Mouse (Mus musculus) kidney, postnatal 4 days (tissue): ENCODE results near the gene Gm33543.
A peak's percentile ranks its signal among the peaks of the same experiment; 100 is the strongest.

Source experiments
- DNase-seq, 2 experiments: peaks; one replicate each; pipeline ENCODE4 v3.0.0; 2021; ENCODE audit warnings: mixed read lengths in 2 of 2

Gm33543 gene

DNA sequence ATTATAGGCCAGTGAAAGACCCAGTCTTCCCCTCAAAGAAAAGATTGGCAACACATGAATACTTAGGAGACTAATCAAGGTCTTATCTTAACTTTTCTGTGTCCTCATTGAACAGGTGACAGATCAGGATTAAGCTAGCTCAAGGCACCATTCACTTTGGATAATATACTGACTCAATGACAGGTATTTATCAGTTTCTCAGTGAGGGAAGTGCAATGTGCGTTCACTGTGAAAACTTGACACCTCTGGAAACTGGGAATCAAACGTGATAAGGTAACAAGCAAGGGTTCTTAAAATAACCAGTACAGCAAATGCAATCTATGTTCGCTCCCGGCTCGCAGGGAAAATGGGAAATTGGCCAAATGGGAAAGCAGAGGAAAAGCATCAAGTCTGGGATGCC, 11.8 kb downstream of the Gm33543 start:
- DNase-seq = no peak

DNA sequence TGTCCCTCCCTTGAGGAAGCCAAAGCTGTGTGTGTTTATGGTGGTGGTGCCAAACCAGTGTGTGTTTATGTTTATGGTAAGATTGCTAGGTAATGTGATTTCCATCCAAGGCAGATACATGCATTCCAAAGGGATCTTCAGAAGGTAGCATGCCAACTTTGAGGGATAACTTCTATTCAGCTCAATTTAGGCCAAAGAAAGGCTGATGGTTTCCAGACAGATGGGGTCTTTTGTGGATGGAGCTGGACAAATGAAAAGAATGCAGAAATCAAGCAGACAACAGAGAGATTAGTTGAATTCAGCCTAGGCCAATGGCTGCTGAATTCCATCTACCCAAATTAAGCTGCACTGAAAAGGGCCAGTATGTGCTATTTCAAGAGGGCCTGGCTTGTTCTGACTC, 13.3 kb downstream of the Gm33543 start:
- no peak for DNase-seq

DNA sequence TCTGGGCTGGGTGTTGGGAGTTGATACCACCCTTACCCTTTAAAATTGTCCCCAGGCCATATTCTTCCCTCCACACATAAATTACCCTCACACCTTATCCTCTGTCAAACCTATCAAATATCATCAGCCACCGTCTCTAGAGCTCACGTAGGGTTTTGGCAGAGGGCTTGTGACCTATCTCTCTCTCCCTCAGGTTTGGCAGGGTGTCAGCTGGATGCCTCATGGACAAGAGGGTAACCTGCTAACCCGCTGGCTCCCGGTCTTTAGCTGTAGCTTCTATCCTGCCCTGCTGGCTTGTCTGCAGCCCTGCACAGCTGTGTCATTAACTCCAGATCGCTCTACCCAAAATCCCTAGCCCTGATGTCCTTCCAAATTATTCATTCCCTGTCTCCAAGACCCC, 14.4 kb downstream of the Gm33543 start:
- no peak for DNase-seq

DNA sequence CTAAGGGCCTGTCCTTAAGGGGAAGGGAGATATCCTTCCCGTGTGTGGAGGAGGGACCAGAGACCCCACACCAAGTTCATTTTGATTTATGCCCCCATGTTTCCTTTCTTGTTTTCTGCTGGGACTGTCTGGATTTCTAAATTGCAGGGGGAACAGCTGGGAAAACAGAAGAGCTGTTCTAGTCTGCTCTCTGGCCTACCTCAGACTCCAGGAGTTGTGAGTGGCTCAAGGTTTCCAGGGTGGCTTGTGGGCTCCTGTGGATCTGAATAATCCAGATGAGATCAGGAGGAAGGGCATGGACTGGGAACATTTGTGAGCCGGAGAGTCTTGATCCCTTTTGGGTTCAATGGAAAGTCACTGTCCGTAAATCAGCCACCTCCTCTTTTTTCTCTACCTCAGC, 17.1 kb downstream of the Gm33543 start:
- DNase-seq = no peak

DNA sequence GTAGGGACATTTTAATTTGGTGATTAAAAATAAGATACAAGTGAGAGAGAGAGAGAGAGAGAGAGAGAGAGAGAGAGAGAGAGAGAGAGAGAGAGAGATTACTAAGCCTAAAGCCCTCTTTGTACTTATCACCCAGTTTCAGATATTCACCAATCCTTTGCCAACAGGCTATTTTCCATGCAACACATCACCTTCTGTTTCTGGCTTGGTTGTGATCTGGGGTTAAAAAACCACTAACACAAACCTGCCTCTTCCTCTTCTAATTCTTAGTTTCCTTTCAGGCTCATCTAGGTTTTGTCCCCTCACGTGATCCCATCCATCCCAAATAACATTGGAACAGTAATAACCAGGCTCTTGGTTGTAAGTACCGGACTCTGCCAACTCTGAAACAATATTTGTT, 24.2 kb downstream of the Gm33543 start:
- no peak for DNase-seq

DNA sequence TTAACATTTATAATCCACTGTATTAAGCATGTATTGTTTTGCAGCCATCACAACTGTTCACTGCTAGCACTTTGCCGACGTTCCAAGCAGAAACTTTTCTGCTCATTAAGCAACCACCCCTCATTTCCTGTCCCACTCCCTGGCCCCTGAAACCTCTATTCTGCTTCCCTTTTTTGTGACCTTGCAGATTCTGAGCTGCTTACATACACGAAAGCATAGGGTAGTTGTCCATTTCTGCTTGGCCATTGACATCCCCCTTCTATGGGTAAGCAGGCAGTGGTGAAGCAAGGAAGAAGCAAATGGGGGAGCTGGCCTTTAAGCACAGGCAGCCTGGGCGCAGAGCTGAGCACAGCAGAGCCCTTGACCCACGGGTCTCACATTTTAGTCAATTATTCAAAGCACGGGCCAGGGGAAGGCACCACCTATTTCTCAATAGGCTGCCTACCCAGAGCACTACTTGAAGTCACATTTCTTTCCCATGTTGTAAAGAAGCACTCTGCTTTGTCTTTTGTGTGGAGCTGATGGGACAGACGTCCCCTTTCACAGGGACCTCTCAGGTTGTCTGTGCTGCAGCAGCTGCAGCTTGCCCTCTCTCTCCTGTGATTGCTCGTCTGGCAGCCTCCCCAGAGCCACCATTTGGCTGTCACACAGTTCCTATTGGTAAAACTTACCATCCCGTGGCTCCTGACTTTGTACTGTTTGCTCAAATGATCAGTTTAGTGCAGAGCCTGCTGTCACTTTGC, 25.1 kb downstream of the Gm33543 start:
- DNase-seq = peak; percentile 18 to 39

DNA sequence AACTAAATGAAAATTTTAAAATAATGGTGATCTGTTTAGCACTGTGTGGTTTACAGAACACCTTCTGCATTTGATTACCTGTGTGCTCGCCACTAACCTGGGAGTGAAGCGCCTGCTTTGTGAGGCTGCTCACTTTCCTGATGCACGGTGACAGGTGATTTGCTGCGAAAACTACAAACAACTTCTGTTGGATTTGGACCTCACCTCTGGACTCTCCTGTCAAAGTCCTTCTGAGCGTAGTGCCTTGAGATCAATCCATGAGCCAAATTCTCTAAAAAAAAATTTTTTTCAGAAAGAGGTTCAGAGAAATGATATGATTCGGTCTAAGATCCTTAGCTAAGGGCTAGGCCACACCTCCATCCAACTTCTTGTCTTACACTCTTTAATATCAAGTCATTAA, 28.4 kb downstream of the Gm33543 start:
- DNase-seq = no peak

DNA sequence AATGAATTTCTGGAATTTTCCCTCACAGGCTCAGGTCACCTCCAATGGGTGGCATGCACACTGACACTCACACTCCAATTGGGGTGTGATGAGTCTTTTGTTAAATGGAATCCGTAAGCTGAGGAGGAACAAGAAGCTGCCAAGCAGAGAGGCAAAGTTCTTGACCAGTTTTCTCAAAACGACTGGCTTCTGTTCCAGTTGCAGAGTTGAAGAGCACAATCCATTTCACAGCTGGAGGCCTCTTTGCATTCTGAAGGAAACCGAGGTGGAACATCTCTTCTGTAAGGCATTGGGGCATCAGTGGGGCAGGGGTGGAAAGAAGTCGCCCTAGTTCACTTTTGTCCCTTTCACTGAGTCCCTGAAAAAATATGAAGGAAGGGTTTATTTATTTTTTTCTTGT, 30.9 kb downstream of the Gm33543 start:
- DNase-seq = no peak

DNA sequence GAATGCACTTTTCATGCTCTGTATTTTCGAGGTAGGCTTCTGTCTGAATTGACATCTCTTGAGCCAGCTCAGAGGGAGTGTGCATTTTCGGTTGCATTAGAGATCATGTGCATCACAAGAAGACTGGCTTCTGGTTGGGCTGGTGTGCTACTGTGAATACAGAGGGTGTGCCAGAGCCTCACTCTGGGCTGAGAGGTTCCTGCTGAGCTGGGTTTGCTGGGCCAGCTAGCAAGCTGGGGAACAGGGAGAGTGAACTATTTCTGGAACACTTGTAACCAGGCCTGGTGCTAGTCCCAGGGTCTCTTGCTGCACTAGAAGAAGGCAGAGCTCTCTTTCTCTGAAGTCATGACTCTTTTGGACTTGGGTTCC, 41.3 kb downstream of the Gm33543 start:
- peak; percentile 11 to 24 for DNase-seq

DNA sequence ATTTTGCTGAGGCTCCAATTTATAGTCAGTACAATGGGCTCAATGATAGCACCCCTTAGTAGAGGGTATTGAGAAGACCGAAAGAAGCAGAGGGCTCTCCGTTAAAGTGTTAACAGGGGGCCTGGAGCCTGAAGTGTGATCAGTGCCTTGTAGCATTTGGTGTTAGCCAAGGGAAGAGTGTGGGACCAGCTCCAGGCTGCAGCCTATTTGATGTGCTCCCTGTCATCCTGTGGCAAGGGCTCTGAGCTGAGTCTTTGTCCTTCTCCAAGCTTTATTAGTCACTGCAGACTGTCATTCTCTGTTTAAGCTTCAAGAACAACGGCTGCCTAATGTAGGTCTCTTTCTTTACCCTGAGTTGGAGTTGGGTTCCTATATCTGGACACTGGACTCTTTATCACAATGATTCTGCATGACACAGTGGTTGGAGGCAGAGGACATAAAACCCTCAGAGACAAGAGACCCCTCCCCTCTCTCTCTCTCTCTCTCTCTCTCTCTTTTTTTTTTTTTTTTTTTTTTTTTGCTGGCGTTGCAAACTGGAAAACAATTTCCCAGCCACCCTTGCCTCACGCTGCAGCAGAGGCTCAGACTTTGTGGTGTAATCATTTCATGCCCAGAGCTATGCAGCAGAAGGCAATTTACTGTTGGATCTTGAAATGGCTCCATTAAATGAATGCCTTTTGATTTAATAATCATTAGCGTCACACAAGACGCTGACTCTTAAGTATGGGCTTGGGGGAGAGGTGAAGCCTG, 41.9 kb downstream of the Gm33543 start:
- DNase-seq = no peak

DNA sequence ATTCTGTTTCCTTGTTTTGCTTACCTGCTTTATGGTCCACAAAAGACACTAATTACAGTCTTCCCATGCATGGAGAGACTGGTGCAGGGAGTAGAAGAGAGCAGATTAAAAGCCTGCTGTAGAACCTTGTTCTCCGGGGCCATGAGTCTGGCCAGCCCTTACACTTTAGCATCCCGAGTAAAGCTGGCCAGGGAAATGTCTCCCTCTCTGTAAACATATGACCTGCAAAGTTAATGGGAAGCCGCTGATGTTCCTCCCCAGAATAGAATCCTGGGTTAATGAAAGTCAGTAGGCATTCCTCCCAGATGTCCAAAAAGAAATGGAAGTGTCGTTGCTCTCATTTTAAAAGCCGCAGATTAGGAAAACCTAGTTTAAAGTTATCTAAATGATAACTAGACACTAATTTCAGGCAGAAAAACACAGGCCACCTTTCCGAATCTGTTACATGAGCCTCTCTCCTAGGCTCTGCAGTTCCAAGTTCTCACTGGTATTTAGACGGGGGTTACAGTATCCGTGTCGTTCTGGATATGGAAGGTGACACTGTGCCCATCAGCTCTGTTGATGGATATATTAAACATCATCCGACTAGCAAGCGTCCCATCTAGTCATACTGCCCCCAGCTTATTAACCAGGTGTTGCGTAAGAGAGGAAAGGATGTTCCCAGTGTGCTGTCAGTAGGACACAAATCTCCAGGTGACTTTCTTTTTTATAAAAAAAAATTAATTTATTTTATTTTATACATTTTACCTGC, 44.9 kb downstream of the Gm33543 start:
- no peak for DNase-seq

DNA sequence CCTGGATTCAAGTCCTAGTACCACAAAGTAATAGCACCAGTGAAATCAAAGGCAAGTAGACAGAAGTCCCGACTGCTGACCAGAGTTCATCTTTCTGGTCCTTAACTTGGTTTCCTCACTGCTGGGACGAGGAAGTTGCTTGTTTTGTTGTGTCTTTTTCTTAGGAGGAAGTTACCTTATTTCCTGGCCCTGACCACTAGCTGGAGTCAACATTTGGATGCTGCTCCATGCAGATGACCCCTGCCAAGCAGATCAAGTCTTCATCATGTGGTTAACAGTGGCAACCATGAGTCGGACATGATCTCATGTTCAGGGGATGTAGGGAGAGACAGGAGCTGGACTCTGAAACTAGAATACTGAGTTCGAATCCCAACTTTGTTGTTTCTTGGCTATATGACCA, 47.2 kb downstream of the Gm33543 start:
- no peak for DNase-seq

DNA sequence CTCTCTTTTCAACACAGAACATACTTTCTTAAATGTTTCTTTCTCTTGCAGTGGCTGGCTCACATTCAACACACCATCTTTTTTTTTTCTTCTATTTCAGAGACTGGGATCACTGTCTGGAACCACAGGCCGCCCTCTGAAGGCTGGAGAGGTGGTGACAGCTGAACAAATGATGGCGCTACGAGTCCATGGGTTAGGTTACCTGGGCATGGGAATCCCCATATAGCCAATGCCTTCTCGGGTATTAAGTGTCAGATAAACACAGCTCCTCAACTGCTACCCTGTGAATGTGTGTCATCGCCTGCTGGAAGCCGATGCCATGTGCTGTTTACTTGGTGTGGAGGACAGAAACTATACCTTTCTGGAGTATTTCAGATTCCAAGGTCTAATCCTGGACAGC, 48.0 kb downstream of the Gm33543 start:
- DNase-seq = no peak

DNA sequence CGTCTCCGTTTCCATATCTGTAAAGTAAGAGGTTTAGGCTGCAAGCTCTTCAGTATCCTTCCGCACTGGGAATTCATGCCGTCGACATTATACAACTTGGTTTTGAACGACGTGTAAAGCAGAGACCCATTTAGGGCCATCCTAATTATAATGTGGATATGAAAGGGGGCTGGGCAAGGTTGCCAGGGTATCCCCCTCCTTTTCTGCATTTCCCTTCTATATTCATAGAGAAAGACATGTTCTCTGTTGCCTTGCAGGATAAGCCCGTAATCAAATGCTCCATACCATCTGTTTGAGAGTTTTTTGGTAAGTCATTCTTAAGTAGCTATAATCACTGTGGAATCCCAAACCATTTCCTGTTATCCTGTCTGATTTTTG, 51.3 kb downstream of the Gm33543 start:
- DNase-seq = no peak

DNA sequence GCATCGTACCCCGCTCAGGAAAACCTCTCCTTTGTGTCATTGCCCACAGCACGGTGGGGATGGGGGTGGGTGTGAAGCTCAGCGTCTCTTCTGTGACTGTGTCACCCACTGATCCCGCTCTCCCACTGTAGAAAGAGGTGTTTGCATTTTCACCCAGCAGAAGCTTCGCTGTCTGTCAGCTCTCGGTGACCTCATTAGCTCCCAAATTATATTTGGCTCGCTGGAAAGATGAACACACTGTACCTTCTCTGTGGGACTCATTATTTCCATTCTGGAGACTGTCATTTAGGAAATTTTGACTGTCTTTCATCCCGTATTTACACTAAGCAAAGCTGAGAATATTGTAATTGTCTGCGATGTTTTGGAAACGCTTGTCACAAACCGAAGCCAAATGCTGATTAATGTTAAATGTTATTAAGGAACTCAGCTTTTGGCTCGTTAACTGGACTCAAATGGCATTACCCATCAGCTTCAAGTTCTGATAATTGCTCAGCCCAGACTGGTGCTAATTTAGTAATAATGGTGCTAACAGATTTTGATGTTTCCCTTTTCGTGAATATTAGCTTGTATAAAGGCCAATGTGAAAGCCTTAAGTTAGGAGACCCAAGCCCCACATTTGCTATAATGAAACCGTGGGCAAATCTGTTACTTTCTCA, 51.8 kb downstream of the Gm33543 start:
- DNase-seq = no peak

DNA sequence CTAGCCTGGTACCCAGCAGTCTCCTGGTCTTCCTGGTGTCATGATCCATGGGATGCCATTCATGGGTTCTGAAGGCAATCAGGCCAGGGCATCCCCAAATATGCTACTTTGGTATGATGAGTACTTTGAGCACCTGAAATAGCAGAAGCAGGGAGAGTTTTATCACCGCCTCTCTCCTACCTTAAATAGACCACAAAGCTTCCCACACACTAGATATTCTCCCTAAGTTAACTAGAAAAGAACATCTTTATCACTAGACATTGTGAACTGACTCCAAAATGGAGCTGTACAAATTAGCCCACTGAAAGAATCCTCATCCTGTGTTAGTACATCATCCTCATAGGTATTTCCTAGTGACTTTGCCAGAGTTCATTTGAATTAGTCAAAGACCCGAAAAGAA, 55.6 kb downstream of the Gm33543 start:
- DNase-seq = no peak

DNA sequence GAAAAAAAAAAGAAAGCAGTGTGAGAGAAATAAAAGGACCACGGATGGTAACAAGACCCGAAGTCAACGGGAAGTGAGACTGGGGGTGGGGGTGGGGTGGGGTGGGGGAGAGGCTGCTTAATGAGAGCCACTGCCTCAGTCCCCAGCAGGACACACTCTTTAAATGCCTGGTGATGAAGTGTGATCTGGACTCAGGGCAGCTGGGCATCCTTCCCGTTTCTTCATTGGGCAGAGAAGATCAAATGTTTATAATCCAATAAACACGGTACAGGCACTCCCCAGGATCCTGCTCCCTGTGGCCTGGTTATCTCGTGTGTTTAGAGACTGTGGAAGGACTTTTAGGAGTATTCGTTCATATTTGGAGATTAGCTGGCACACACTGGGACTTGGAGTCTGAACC, 57.9 kb downstream of the Gm33543 start:
- DNase-seq = no peak

DNA sequence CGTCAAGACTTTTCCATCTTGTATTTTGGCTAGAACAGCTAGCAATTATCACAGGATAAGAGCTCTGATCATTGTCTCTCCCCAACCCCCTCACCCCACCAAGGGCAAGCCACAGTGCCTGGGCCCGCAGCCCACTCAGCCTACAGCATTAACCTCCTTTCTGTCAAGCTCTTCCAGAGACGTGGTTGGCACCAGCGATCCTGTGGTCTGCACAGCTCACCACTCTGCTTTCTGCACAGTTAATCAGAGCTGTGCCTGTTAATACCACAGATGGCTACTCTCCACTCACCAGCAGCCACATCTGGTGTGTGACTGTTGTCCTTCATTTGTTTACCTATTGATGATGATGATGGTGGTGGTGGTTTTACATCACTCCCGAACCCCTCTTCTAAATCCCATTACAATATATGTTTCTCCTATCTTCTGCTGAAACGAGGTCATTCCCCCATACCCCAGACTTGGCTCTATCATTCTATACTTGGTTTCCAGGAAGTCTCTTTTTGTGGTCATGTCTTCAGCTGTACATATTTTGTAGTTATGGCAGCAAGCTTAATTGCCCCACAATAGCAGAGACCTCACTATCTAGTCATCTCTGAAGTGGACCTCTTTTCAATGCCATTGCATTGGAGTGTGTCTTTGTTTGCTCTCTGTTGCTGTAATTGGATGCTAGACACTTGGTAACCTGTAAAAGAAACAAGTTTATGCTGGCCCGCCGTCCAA, 61.7 kb downstream of the Gm33543 start:
- DNase-seq = no peak

DNA sequence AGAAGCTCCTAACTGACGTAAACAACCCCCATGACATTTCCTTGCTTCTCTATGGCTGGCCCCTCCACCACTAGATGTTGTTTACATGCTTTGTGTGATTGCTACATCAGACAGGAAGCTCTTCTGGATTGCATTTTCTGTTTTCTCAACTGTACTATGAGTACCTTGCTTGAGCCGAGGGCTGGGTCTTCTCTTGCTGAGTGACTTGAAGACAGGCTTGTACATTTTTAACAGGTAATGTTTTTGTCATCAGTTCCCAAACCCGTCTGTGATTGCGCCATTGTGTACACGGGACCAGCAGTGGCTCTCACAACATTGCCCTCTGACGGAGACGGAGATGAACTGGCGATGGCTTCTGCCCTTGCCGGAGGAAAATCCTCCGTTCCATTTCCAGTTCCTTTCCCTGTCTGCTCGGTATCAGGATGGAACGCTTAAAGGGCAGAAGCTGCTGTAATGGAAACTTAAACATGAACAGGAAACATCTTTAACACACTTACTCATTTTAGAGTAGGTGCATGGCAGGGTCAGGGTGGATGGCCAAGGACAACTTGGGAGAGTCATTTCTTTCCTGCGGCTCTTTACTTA, 62.8 kb downstream of the Gm33543 start:
- peak in 1 of 2 experiments; percentile 51 for DNase-seq

DNA sequence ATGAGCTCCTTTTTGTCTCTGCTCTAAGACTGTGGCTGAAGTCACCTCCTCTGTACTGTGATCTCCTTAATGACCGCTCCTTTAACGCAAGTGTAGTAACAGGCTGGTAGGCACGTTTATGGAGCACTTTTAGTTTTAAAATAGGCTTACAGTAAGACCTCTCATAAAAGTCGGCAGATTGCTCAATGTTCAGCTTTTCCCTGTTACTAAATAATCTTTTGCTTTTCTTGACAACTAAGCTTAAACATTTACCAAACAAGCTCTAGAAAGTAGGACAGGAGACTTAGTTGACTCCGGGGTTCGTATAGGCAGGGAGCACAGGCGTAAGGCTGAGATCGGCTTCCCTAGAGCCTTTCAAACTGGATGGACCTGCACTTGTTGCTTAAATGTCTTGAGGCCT, 64.1 kb downstream of the Gm33543 start:
- DNase-seq = peak in 1 of 2 experiments; percentile 34

DNA sequence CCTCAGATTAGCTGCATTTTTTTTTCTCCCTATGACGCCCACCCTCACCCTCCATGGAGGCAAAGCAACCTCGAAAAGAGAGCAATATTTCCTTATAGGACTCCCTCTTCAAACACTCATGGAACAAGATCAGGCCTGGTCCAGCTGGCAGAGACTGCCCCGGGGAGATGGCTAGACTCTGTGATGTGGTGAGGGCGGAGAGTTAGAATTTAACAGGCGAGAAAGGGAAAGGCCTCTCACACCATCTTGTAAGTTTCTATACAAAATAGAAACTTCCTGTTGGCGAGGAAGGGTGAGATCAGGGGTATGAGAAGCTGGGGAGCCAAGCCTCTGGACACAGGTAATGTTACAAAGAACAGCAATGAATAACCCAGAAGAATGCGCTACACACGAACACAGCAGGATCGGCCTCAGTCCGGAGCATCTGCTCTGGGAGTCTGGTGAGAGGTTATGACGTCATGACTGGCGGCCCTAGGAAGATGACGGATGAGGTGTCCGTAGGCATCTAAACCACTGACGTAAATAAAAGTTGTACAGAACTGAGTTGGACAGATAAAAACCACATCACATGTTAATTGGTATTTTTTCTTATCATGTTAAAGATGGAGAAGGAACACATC, 64.9 kb downstream of the Gm33543 start:
- DNase-seq = peak in 1 of 2 experiments; percentile 41

DNA sequence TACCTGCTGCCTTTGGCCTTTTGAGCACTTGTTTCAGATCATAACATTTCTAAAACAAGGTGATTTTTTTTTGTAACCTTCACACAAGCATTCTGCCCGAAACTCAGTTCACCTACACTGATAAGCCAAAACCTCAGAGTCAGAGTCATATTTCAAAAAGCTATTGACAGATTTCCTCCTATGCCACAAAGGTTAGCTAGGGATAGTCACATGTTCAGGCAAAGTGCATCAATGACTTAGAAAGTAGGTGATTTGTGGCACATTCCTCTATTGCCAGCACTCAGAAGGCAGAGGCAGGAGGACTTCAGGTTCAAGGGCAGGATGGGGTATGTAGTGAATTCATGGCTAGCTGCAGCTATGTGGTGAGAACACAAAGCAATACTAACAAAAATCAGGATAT, 65.7 kb downstream of the Gm33543 start:
- DNase-seq = no peak
